Mouse (Mus musculus): Measurements from ENCODE around the gene Meis1. TPM values are rescaled to one million over a fixed set of nuclear protein-coding genes. Genes with fewer than 3 reads are reported as not detected.

The Meis1 gene
- polyA plus RNA-seq, 1 experiment from 2014 or later: 84.7 TPM

- Histone ChIP-seq H3K9me3 (ENCODE audit: control insufficient read depth, low read length) (no peaks in the 10 kb centered on the region), H3K9ac (ENCODE audit: low read depth, low read length) (no peak overlapping the region), H3K4me1 (ENCODE audit: control insufficient read depth, insufficient read depth, low read length) (no peaks in the 10 kb centered on the region), H3K4me2 (ENCODE audit: low read depth, low read length) (no peak overlapping the region), H3K4me3 (ENCODE audit: low read length) (no peak overlapping the region), H3K27me3 (replicated peaks; ENCODE audit: control insufficient read depth, insufficient read depth, low read length) (no peaks in the 10 kb centered on the region), H3K36me3 (ENCODE audit: control insufficient read depth, insufficient read depth, low read length) (no peaks in the 10 kb centered on the region), H3K27ac (ENCODE audit: low read length) (no peak overlapping the region)
- WGBS: 74% methylated on average over 3 of the region's 3 CpGs
- no peak for ATAC-seq
These were observed 111.9 kb downstream of the Meis1 start for GRCm38 (mm10) chr11:18906866-18907265.

DNA sequence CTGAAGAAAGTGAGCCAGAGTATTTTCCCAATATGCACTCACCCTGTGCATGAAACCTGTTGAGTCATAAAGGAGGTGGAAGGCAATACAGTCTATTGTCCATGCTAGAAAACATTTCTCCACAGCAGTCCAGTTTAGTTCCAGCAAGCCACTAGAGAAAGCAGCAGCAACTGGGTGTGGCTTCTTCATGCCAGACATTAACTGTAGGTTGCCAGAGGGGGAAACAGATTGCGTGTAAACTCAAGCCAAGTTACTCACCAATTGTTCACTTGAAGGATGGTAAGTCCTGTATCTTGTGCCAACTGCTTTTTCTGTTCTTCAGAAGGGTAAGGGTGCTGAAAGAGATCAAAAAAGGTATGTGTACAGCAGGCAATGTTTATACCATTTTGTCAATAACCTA is 113.4 kb downstream of the Meis1 start:
- no peaks in the 10 kb centered on the region for H3K27me3 ChIP-seq (replicated peaks; ENCODE audit: control insufficient read depth, insufficient read depth, low read length)
- H3K36me3 ChIP-seq (ENCODE audit: control insufficient read depth, insufficient read depth, low read length): no peaks in the 10 kb centered on the region
- H3K4me2 ChIP-seq (ENCODE audit: low read depth, low read length): no peak overlapping the region
- no peaks in the 10 kb centered on the region for H3K9me3 ChIP-seq (ENCODE audit: control insufficient read depth, low read length)
- no peak for ATAC-seq
- 73% methylated on average over 1 of the region's 1 CpGs for WGBS
- H3K9ac ChIP-seq (ENCODE audit: low read depth, low read length): no peak overlapping the region
- H3K27ac ChIP-seq (ENCODE audit: low read length): no peak overlapping the region
- no peaks in the 10 kb centered on the region for H3K4me1 ChIP-seq (ENCODE audit: control insufficient read depth, insufficient read depth, low read length)
- H3K4me3 ChIP-seq (ENCODE audit: low read length): no peak overlapping the region

DNA sequence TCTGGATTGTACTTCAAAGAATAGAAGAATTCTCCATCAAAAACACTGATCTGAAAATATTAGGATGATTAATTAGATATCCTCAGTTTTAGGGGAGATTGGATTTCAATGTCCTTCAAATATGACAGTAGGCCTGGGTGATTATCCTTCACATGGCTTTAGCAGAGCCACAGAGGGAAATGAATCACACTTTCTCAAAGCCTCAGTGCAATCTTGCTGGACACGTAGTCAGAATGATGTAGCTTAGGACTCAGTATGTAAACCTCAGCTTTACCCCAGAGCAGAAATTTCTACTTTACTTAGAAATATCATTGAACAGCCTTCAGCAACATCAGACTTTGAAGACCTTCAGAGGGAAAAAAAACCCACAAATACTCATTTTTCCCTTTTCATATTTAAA is 113.9 kb downstream of the Meis1 start:
- no peak for ATAC-seq
- 66% methylated on average over 1 of the region's 1 CpGs for WGBS
- Histone ChIP-seq H3K27ac (ENCODE audit: low read length) (no peak overlapping the region), H3K4me2 (ENCODE audit: low read depth, low read length) (no peak overlapping the region), H3K27me3 (replicated peaks; ENCODE audit: control insufficient read depth, insufficient read depth, low read length) (no peaks in the 10 kb centered on the region), H3K9me3 (ENCODE audit: control insufficient read depth, low read length) (no peaks in the 10 kb centered on the region), H3K9ac (ENCODE audit: low read depth, low read length) (no peak overlapping the region), H3K36me3 (ENCODE audit: control insufficient read depth, insufficient read depth, low read length) (no peaks in the 10 kb centered on the region), H3K4me1 (ENCODE audit: control insufficient read depth, insufficient read depth, low read length) (no peaks in the 10 kb centered on the region), H3K4me3 (ENCODE audit: low read length) (no peak overlapping the region)

DNA sequence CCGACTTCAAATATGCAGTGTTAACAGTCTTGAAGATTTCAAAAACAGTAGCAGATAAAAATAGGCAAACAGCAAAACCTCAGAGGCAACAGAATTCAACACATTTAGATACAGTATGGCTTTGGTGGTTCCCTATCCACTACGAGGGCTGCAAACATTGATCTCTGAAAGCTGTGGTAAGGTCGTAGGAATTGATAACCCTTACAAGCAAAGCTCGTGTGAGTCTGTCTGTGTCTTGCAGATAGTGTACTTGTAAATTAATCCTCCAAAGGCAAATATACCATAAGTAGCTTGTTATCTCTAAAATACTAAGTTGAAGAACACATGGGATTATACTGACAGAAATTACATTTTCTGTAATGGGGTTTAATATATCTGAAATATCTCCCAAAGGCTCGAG is 114.5 kb downstream of the Meis1 start:
- no peak overlapping the region for H3K4me3 ChIP-seq (ENCODE audit: low read length)
- ATAC-seq: no peak
- no peak overlapping the region for H3K9ac ChIP-seq (ENCODE audit: low read depth, low read length)
- no peaks in the 10 kb centered on the region for H3K9me3 ChIP-seq (ENCODE audit: control insufficient read depth, low read length)
- H3K4me2 ChIP-seq (ENCODE audit: low read depth, low read length): no peak overlapping the region
- WGBS: 75% methylated on average over 5 of the region's 5 CpGs
- no peaks in the 10 kb centered on the region for H3K36me3 ChIP-seq (ENCODE audit: control insufficient read depth, insufficient read depth, low read length)
- H3K4me1 ChIP-seq (ENCODE audit: control insufficient read depth, insufficient read depth, low read length): peaks cover 3% of the 10 kb centered on the region
- no peak overlapping the region for H3K27ac ChIP-seq (ENCODE audit: low read length)
- no peaks in the 10 kb centered on the region for H3K27me3 ChIP-seq (replicated peaks; ENCODE audit: control insufficient read depth, insufficient read depth, low read length)

GRCm38 (mm10) chr11:18900489-18900888 is 118.3 kb downstream of the Meis1 start:
- ATAC-seq: no peak
- WGBS: 38% methylated on average over 2 of the region's 2 CpGs
- H3K4me1 ChIP-seq (ENCODE audit: control insufficient read depth, insufficient read depth, low read length): peaks cover 16% of the 10 kb centered on the region

GRCm38 (mm10) chr11:18898862-18899261 is 119.9 kb downstream of the Meis1 start:
- Histone ChIP-seq H3K4me2 (ENCODE audit: low read depth, low read length) (no peak overlapping the region), H3K27ac (ENCODE audit: low read length) (no peak overlapping the region), H3K9ac (ENCODE audit: low read depth, low read length) (no peak overlapping the region), H3K4me3 (ENCODE audit: low read length) (no peak overlapping the region), H3K9me3 (ENCODE audit: control insufficient read depth, low read length) (no peaks in the 10 kb centered on the region), H3K36me3 (ENCODE audit: control insufficient read depth, insufficient read depth, low read length) (no peaks in the 10 kb centered on the region), H3K27me3 (replicated peaks; ENCODE audit: control insufficient read depth, insufficient read depth, low read length) (no peaks in the 10 kb centered on the region), H3K4me1 (ENCODE audit: control insufficient read depth, insufficient read depth, low read length) (peaks cover 16% of the 10 kb centered on the region)
- peak; percentile 61 for ATAC-seq
- 34% methylated on average over 4 of the region's 4 CpGs for WGBS

More at GRCm38 (mm10) chr11:18900489-18900888, 118.3 kb downstream of the Meis1 start:
- H3K9me3 ChIP-seq (ENCODE audit: control insufficient read depth, low read length): no peaks in the 10 kb centered on the region
- no peak overlapping the region for H3K9ac ChIP-seq (ENCODE audit: low read depth, low read length)
- H3K27ac ChIP-seq (ENCODE audit: low read length): no peak overlapping the region
- no peak overlapping the region for H3K4me2 ChIP-seq (ENCODE audit: low read depth, low read length)
- no peak overlapping the region for H3K4me3 ChIP-seq (ENCODE audit: low read length)
- no peaks in the 10 kb centered on the region for H3K27me3 ChIP-seq (replicated peaks; ENCODE audit: control insufficient read depth, insufficient read depth, low read length)
- no peaks in the 10 kb centered on the region for H3K36me3 ChIP-seq (ENCODE audit: control insufficient read depth, insufficient read depth, low read length)

DNA sequence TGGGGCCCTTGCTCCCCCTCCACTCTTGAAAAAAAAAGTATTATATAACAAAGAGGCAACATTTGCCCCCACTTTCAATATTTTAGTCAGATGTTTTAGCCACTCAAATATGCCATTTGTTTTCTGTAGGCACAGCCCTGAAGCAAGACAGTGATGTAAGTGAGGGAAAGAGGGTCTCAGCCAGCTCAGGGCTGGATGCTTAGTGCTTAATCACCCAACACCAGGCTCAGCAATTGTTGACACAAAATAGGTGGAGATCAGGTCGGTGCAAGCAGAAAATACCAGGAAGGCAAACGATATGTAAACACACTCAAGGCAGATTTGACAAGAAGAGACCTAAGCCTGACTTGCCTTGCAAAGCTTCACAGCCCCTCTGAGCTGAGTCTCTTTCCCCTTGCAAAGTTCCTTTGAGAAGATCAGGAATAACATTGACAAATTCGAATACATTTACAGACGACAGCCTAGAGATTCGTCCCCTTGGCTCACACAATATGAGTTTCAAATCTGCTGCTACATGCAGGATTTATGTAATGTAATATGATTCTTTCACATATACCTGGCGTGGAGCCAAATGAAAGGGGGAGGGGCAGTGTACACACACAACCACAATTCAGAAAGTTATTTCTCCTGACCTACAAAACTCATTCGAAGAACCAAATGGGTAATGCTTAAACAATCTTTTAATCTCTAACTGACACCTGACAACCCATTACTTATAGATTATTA is 120.7 kb downstream of the Meis1 start:
- H3K27ac ChIP-seq (ENCODE audit: low read length): no peak overlapping the region
- H3K9me3 ChIP-seq (ENCODE audit: control insufficient read depth, low read length): no peaks in the 10 kb centered on the region
- H3K4me2 ChIP-seq (ENCODE audit: low read depth, low read length): no peak overlapping the region
- H3K9ac ChIP-seq (ENCODE audit: low read depth, low read length): no peak overlapping the region
- peaks cover 16% of the 10 kb centered on the region for H3K4me1 ChIP-seq (ENCODE audit: control insufficient read depth, insufficient read depth, low read length)
- no peaks in the 10 kb centered on the region for H3K27me3 ChIP-seq (replicated peaks; ENCODE audit: control insufficient read depth, insufficient read depth, low read length)
- WGBS: 11% methylated on average over 7 of the region's 7 CpGs
- 0 out of 2 replicates have a peak, but pooled peaks have one; percentile 36 for ATAC-seq
- no peak overlapping the region for H3K4me3 ChIP-seq (ENCODE audit: low read length)
- no peaks in the 10 kb centered on the region for H3K36me3 ChIP-seq (ENCODE audit: control insufficient read depth, insufficient read depth, low read length)

DNA sequence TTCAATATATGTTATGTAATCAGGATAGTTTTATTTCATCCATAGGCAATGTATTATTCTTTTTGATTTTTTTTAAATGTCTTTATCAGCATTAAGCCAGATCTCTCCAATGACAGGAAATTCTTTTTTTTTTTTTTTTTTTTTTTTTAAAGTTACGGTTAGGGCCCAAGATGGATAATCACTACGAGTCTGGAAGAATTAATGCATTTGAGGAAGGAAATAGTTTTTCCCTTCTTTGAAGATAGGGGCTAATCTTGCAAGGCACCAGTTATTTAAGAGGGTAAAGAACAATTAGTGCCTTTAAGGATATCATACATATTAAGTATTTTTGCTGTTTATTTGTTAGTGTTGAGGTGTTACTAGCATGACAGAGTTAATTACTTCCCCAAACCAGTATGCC is 121.5 kb downstream of the Meis1 start:
- H3K4me1 ChIP-seq (ENCODE audit: control insufficient read depth, insufficient read depth, low read length): peaks cover 16% of the 10 kb centered on the region
- no peaks in the 10 kb centered on the region for H3K9me3 ChIP-seq (ENCODE audit: control insufficient read depth, low read length)
- no peak overlapping the region for H3K4me3 ChIP-seq (ENCODE audit: low read length)
- 60% methylated on average over 2 of the region's 2 CpGs for WGBS
- H3K36me3 ChIP-seq (ENCODE audit: control insufficient read depth, insufficient read depth, low read length): no peaks in the 10 kb centered on the region
- no peaks in the 10 kb centered on the region for H3K27me3 ChIP-seq (replicated peaks; ENCODE audit: control insufficient read depth, insufficient read depth, low read length)
- ATAC-seq: no peak
- H3K9ac ChIP-seq (ENCODE audit: low read depth, low read length): no peak overlapping the region
- H3K27ac ChIP-seq (ENCODE audit: low read length): no peak overlapping the region
- H3K4me2 ChIP-seq (ENCODE audit: low read depth, low read length): no peak overlapping the region

- no peak overlapping the region for H3K9ac ChIP-seq (ENCODE audit: low read depth, low read length)
- WGBS: 43% methylated on average over 2 of the region's 2 CpGs
- no peak for ATAC-seq
- no peaks in the 10 kb centered on the region for H3K36me3 ChIP-seq (ENCODE audit: control insufficient read depth, insufficient read depth, low read length)
- no peaks in the 10 kb centered on the region for H3K9me3 ChIP-seq (ENCODE audit: control insufficient read depth, low read length)
- no peaks in the 10 kb centered on the region for H3K27me3 ChIP-seq (replicated peaks; ENCODE audit: control insufficient read depth, insufficient read depth, low read length)
- no peak overlapping the region for H3K4me2 ChIP-seq (ENCODE audit: low read depth, low read length)
- no peak overlapping the region for H3K4me3 ChIP-seq (ENCODE audit: low read length)
- no peak overlapping the region for H3K27ac ChIP-seq (ENCODE audit: low read length)
- H3K4me1 ChIP-seq (ENCODE audit: control insufficient read depth, insufficient read depth, low read length): peaks cover 7% of the 10 kb centered on the region
These were observed 126.3 kb downstream of the Meis1 start for GRCm38 (mm10) chr11:18892470-18892869.

- Histone ChIP-seq H3K9me3 (ENCODE audit: control insufficient read depth, low read length) (no peaks in the 10 kb centered on the region), H3K4me2 (ENCODE audit: low read depth, low read length) (no peak overlapping the region; the same call in 1 of the 2 replicates), H3K4me1 (ENCODE audit: control insufficient read depth, insufficient read depth, low read length) (peaks cover 23% of the 10 kb centered on the region), H3K27ac (ENCODE audit: low read length) (no peak overlapping the region; the same call in 1 of the 2 replicates), H3K4me3 (ENCODE audit: low read length) (no peak overlapping the region), H3K27me3 (replicated peaks; ENCODE audit: control insufficient read depth, insufficient read depth, low read length) (no peaks in the 10 kb centered on the region), H3K9ac (ENCODE audit: low read depth, low read length) (no peak overlapping the region), H3K36me3 (ENCODE audit: control insufficient read depth, insufficient read depth, low read length) (no peaks in the 10 kb centered on the region; the same call in 1 of the 2 replicates)
- WGBS: 11% methylated on average over 5 of the region's 5 CpGs
- ATAC-seq: no peak
These were observed 129.6 kb downstream of the Meis1 start for GRCm38 (mm10) chr11:18889139-18889538.

All from intestine, embryonic 16.5 days (tissue).